Mouse (Mus musculus) bone marrow macrophage, adult 2 months (primary cell): ENCODE data around the gene Gm20403.

ENCODE experiments used
- CTCF ChIP-seq: IDR thresholded peaks from 2 replicates; pipeline ENCODE4 v1.5.1; 2012; ENCODE audit warnings: low read depth, mild to moderate bottlenecking, low read length, moderate library complexity
- POLR2A ChIP-seq: IDR thresholded peaks from 2 replicates; pipeline ENCODE4 v1.6.1; 2012; ENCODE audit warnings: mild to moderate bottlenecking, low read depth, low read length, borderline replicate concordance

DNA sequence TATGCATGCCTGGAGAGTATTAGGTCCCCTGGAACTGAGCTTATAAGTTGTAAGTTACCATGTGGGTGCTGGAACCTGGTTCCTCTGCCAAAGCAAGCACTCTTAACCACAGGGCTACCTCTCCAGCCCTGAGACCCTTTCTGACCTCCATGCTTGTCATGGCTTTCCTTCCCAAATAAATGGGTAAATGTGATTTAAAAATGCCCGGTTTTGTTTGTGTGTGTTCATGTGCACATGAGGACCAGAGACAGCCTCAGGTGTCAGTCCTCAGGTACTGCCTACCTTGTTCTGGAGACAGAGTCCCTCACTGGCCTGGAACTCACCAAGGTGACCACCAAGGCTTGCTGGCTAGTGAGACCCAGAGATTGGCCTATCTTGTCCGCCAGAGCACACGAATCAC is 18.1 kb upstream of the Gm20403 start:
- TF ChIP-seq CTCF (no peak), POLR2A (no peak)
